Mouse (Mus musculus) kidney, postnatal 10 days (tissue): ENCODE measurements at regions not wholly inside any gene's neighbourhood (a gene's known extent, or its start where the extent isn't known, plus 50 kb on each side); places are given as distances from the start of the nearest gene placed in this dataset.

ENCODE experiments used
- DNase-seq: peaks from one replicate; pipeline ENCODE4 v3.0.0; 2021; ENCODE audit warnings: mixed read lengths

- no peak for DNase-seq
Measured at GRCm38 (mm10) chr11:114425447-114425846, 242.9 kb upstream of the Rpl38 start.

- no peak for DNase-seq
Measured at GRCm38 (mm10) chr11:114423322-114423721, 245.0 kb upstream of the Rpl38 start.

- no peak for DNase-seq
Measured at GRCm38 (mm10) chr11:114419002-114419401, 249.3 kb upstream of the Rpl38 start.

- DNase-seq, result peak; percentile 55
Measured at GRCm38 (mm10) chr11:114416168-114416567, 252.2 kb upstream of the Rpl38 start.

GRCm38 (mm10) chr11:114404401-114404800 is 263.9 kb upstream of the Rpl38 start:
- DNase-seq, result peak; percentile 12

DNA sequence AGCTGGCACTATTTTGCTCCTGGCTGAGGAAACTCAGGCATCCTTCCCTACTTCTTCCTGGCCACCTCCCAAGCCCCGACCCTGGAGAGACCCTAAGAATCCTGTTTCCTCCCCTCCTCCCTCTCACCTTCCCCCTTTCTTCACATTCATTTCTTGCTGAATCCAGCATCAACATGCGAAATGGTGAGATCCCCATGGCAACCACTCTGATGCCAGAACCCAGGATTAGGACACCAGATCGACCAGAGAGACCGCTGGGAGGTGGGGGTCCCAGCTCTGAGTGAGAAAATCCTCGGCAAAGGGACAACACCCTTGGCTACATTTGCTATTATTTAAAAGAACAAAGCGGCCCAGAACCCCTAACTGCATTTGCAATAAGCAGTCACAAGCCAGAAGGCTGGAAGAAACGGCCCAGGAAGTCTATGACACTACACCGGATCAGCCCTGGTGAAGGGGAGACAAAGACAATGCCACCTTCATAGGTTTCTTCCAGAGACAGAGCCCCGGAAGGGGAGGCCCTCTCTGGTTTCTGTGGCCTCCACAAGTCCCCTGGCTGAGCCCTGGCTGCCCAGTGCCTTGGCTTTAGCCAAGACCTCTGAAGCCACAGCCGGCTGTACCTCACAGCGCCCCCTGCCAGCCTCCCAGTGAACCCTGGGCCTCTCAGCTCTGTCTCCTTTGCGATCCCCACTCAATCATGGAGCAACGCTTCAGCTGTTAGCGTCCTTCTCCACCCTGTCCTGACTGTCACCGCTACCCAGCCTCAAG is 265.6 kb upstream of the Rpl38 start:
- peak; percentile 51 for DNase-seq

GRCm38 (mm10) chr11:114400701-114401100 is 267.6 kb upstream of the Rpl38 start:
- peak; percentile 11 for DNase-seq

- no peak for DNase-seq
Measured at GRCm38 (mm10) chr11:114392161-114392560, 276.2 kb upstream of the Rpl38 start.

DNA sequence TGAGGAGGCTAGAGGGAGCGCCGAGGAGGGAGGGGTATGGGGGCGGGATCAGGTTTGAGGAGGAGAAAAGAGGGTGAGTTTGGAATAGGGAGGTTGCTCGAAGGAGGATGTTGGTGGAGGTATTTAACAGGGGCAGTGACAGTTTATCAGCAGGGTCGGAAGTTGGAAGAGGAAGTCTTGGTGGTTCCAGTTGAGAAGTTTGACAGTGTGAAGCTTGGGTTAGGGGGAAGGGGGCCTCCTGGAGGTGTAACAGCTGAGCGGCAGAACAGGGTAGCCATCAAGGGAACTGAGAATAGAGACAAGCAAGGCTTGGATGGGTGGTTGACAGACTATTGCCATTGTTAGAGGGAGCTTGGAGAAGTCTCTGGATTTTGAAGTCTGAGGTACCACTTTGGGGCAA is 276.8 kb upstream of the Rpl38 start:
- DNase-seq, result no peak

DNA sequence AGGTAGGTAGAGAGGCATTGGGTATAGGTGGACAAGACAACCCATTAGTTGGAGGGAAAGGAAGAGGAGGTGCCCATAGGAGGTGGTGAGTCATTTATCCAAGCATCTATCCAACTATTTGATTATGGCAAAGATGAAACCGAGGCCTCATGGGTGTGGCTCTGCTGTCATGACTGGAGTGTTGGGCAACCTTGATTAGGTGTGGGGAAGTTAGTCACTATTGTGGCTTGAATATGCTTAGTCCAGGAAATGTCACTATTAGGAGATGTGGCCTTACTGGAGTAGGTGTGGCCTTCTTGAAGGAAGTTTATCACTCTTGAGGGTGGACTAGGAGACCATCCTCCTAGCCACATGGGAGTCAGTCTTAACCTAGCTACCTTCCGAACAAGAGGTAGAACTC is 281.2 kb upstream of the Rpl38 start:
- no peak for DNase-seq

- peak; percentile 32 for DNase-seq
Measured at GRCm38 (mm10) chr11:114379411-114379824, 288.9 kb upstream of the Rpl38 start.

DNA sequence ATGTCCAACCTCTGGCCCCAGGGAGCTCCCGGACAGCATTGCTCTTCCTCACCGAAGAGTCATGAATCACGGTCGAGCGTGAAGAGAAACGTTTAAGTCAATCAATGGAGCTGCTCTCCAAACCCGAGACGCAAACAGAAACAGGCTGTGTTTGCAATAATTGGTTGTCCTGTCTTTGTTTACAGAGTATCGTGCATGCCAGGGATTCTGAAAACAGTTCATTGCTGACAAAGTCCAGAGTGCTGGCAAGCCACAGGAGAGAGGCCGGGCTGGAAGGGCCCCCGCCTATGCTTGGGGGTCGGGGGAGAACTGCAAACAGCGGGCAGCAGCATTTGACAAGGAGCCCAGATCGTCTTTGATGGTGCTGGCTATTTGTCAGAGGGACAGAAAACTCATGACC is 292.4 kb upstream of the Rpl38 start:
- peak; percentile 18 for DNase-seq

GRCm38 (mm10) chr11:114370708-114371107 is 297.6 kb upstream of the Rpl38 start:
- no peak for DNase-seq

- no peak for DNase-seq
Measured at GRCm38 (mm10) chr11:114367779-114368178, 300.5 kb upstream of the Rpl38 start.

- DNase-seq, result no peak
Measured at GRCm38 (mm10) chr11:114360946-114361345, 294.1 kb upstream of the Sdk2 start.

- no peak for DNase-seq
Measured at GRCm38 (mm10) chr11:114360321-114360720, 293.5 kb upstream of the Sdk2 start.

DNA sequence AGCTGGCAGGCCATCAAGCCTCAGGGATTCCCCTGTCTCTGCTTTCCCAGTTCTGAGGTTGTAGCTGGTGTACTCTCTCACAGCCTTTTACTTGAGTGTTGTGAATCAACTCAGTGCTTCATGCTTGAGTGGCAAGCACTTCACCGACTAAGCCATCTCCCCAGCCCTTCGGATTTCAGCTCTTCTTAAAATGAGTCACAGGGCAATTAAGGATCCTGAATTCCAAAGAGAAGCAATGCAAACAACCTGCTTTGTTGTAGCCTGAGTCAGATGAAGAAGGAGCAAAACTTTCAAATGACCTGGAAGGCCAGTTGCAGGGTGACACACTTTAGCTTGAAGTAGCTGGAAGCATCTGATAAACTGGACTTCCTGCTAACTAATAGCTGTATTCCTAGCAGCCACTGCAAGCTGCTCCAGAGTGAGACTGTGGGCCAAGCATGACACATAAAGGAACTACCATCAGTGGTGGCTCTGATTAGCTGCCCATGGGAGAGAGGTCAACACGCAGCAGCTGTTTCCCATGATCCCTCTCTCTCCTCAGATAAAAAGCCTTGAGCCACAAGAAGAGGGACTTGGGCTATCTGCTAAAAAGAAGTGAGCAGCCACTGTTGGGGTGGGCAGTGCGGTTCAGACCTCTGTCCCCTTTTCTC is 285.4 kb upstream of the Sdk2 start:
- peak; percentile 45 for DNase-seq

GRCm38 (mm10) chr11:114336839-114337484 is 270.1 kb upstream of the Sdk2 start:
- peak; percentile 36 for DNase-seq

DNA sequence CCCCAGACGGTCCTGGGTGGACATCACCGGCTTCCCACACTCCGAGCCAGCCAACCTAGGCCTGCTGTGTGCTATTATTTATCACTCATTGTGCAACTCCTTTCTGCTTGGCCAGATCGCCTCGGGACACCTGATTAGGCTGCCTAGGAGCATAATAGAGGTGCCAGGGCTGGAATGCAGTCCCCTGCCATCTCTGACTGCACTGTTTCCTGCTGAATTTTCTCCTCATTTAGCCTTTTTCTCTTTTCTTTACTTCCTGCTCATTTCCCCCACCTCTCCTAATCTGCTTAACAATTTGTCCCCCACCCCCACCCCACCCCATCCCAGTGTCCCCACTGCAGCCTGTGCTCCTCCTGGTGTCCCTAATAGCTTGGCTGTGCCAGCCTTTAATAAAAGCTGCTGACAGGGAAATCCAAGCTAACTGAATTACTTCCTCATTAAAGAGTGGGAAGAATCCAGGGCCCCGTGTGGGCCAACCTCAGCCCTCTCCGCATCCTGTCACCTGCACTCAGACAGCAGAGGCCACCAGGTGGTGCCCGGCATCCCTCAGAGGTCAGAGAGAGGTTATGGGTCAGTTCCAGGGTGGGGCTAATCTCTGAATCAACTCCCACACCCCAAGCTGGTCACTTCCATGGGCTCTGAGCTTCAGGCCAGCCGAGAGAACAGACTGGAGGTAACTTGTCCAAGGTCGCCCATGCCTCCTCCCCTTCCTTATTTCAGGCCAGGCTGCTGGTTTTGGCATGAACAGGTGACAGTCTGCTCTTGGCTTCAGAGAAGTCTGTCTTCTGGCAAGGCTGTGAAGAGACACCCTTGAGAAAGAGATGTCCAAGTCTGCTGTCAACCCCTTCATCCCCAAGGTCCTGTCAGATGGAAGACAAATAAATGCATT is 269.3 kb upstream of the Sdk2 start:
- DNase-seq, result no peak

GRCm38 (mm10) chr11:114331579-114332150 is 264.8 kb upstream of the Sdk2 start:
- peak; percentile 30 for DNase-seq

GRCm38 (mm10) chr11:114330316-114330715 is 263.5 kb upstream of the Sdk2 start:
- no peak for DNase-seq

DNA sequence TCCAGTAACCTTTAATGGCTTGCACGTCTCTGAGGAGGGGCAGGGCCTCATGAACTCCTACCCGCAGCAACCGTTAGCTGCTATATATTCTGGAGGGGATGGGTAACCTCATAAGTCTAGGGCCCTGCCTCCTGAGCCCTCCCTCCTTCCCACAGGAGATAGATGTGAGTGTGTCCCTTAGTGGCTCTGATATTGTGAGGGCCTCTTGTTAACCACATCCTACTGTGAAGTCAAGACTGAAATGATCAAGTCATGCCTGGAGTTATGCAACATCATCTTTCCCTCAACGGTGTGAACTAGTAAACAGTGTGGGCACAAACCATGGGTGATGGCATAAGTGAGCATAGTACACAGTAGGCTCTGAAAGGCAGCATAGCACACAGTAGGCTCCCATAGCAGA is 255.8 kb upstream of the Sdk2 start:
- no peak for DNase-seq

GRCm38 (mm10) chr11:114321974-114322373 is 255.1 kb upstream of the Sdk2 start:
- DNase-seq, result no peak
